Mouse (Mus musculus) liver, embryonic 13.5 days (tissue): ENCODE data around the gene Sema4d. TPM values are rescaled to one million over a fixed set of nuclear protein-coding genes. Genes with fewer than 3 reads are reported as not detected.

Source experiments
- ATAC-seq: fragments of 200-750 bp; cut with Nextera tagmentation; 2 replicates; pipeline ENCODE4 v1.8.0; 2017; ENCODE audit warnings: low read depth, mild to moderate bottlenecking, moderate number of reproducible peaks, moderate library complexity
- DNase-seq: peaks from one replicate; pipeline ENCODE4 v3.0.0; 2022
- H3K27ac ChIP-seq: fragments of 300-500 bp; sonication (generic); 2 replicates; pipeline ENCODE4 v1.5.1; 2015; ENCODE audit warnings: moderate library complexity, mild to moderate bottlenecking, inconsistent platforms
- H3K27me3 ChIP-seq: fragments of 300-500 bp; sonication (generic); 2 replicates; pipeline ENCODE4 v1.6.1; 2015; ENCODE audit warnings: mild to moderate bottlenecking, inconsistent platforms
- H3K36me3 ChIP-seq: fragments of 300-500 bp; sonication (generic); 2 replicates; pipeline ENCODE4 v1.6.1; 2015; ENCODE audit warnings: mild to moderate bottlenecking, inconsistent platforms
- H3K4me1 ChIP-seq: fragments of 300-500 bp; sonication (generic); replicated peaks from 2 replicates; pipeline ENCODE4 v1.6.1; 2015; ENCODE audit warnings: inconsistent platforms
- H3K4me2 ChIP-seq: fragments of 300-500 bp; sonication (generic); 2 replicates; pipeline ENCODE4 v1.6.1; 2015; ENCODE audit warnings: inconsistent platforms, mild to moderate bottlenecking, moderate library complexity
- H3K4me3 ChIP-seq: fragments of 300-500 bp; sonication (generic); replicated peaks from 2 replicates; pipeline ENCODE4 v1.5.1; 2015; ENCODE audit warnings: mild to moderate bottlenecking, inconsistent platforms
- H3K9ac ChIP-seq: fragments of 300-500 bp; sonication (generic); 2 replicates; pipeline ENCODE4 v1.6.1; 2015; ENCODE audit warnings: mild to moderate bottlenecking, inconsistent platforms
- H3K9me3 ChIP-seq: fragments of 300-500 bp; sonication (generic); replicated peaks from 2 replicates; pipeline ENCODE4 v1.6.1; 2016; ENCODE audit warnings: inconsistent platforms
- WGBS: fragments of 180-500 bp; shearing (Covaris S2); methylation state at CpG from one replicate; pipeline ENCODE4 v1.1.7; 2015; ENCODE audit not compliant: insufficient replicate concordance; 5-methylcytosine and 5-hydroxymethylcytosine counted together
- polyA plus RNA-seq: library from polyadenylated mRNA; unstranded; fragments of >200 nt; fragmentation: Nextera tagmentation; extraction: Ambion mirVana; gene quantifications from 2 replicates; pipeline ENCODE4 v1.2.1, GENCODE M21; 2015

Gene Sema4d
- polyA plus RNA-seq, 1 experiment from 2014 or later, result 6.0 TPM

- H3K36me3 ChIP-seq, result no peaks in the 10 kb centered on the region
- no peak overlapping the region for H3K4me2 ChIP-seq
- H3K27ac ChIP-seq, result no peak overlapping the region
- DNase-seq, result no peak
- H3K9me3 ChIP-seq, result no peaks in the 10 kb centered on the region
- ATAC-seq, result no peak
- H3K9ac ChIP-seq, result no peak overlapping the region
- WGBS, result 42% methylated on average over 10 of the region's 10 CpGs
- peaks cover 25% of the 10 kb centered on the region for H3K4me1 ChIP-seq
- H3K4me3 ChIP-seq, result no peak overlapping the region
- H3K27me3 ChIP-seq, result no peaks in the 10 kb centered on the region
Measured at GRCm38 (mm10) chr13:51813621-51814615, 20.4 kb upstream of the Sema4d start.

- H3K27me3 ChIP-seq, result no peaks in the 10 kb centered on the region
- no peak overlapping the region for H3K4me3 ChIP-seq
- 55% methylated on average over 12 of the region's 12 CpGs for WGBS
- H3K4me2 ChIP-seq, result no peak overlapping the region
- no peak overlapping the region for H3K27ac ChIP-seq
- no peak overlapping the region for H3K9ac ChIP-seq
- H3K36me3 ChIP-seq, result no peaks in the 10 kb centered on the region
- no peak for DNase-seq
- H3K4me1 ChIP-seq, result no peaks in the 10 kb centered on the region
- ATAC-seq, result no peak
- no peaks in the 10 kb centered on the region for H3K9me3 ChIP-seq
Measured at GRCm38 (mm10) chr13:51808141-51808540, 14.6 kb upstream of the Sema4d start.

GRCm38 (mm10) chr13:51806220-51806619, 12.7 kb upstream of the Sema4d start:
- Histone ChIP-seq H3K4me2 (no peak overlapping the region), H3K27ac (no peak overlapping the region), H3K4me1 (no peaks in the 10 kb centered on the region), H3K9ac (no peak overlapping the region), H3K27me3 (no peaks in the 10 kb centered on the region), H3K9me3 (no peaks in the 10 kb centered on the region), H3K4me3 (no peak overlapping the region), H3K36me3 (no peaks in the 10 kb centered on the region)
- DNase-seq (no peak), ATAC-seq (no peak)
- 83% methylated on average over 15 of the region's 15 CpGs for WGBS

GRCm38 (mm10) chr13:51805634-51806033, 12.1 kb upstream of the Sema4d start:
- Histone ChIP-seq H3K9me3 (no peaks in the 10 kb centered on the region), H3K4me2 (no peak overlapping the region), H3K4me3 (no peak overlapping the region), H3K27ac (no peak overlapping the region), H3K4me1 (peaks cover 5% of the 10 kb centered on the region), H3K27me3 (no peaks in the 10 kb centered on the region), H3K9ac (no peak overlapping the region), H3K36me3 (no peaks in the 10 kb centered on the region)
- 66% methylated on average over 4 of the region's 4 CpGs for WGBS
- DNase-seq, result no peak
- no peak for ATAC-seq

- no peak for DNase-seq
- 43% methylated on average over 9 of the region's 9 CpGs for WGBS
Measured at GRCm38 (mm10) chr13:51800921-51801320, 7.4 kb upstream of the Sema4d start.

GRCm38 (mm10) chr13:51799735-51800522, 6.4 kb upstream of the Sema4d start:
- 49% methylated on average over 16 of the region's 16 CpGs for WGBS
- ATAC-seq (peak; percentile 64), DNase-seq (no peak)
- peaks cover 18% of the 10 kb centered on the region for H3K4me1 ChIP-seq
- H3K27ac ChIP-seq, result no peak overlapping the region
- no peak overlapping the region for H3K9ac ChIP-seq
- H3K36me3 ChIP-seq, result no peaks in the 10 kb centered on the region
- H3K4me2 ChIP-seq, result no peak overlapping the region
- no peak overlapping the region for H3K4me3 ChIP-seq
- H3K9me3 ChIP-seq, result no peaks in the 10 kb centered on the region
- H3K27me3 ChIP-seq, result no peaks in the 10 kb centered on the region

More at GRCm38 (mm10) chr13:51800921-51801320, 7.4 kb upstream of the Sema4d start:
- H3K9me3 ChIP-seq, result no peaks in the 10 kb centered on the region
- no peaks in the 10 kb centered on the region for H3K27me3 ChIP-seq
- no peak overlapping the region for H3K27ac ChIP-seq
- H3K4me1 ChIP-seq, result peaks cover 18% of the 10 kb centered on the region
- no peaks in the 10 kb centered on the region for H3K36me3 ChIP-seq
- peak; percentile 45 for ATAC-seq
- H3K4me2 ChIP-seq, result no peak overlapping the region
- H3K9ac ChIP-seq, result no peak overlapping the region
- H3K4me3 ChIP-seq, result no peak overlapping the region

- Histone ChIP-seq H3K9ac (no peak overlapping the region), H3K4me3 (no peak overlapping the region), H3K4me1 (peaks cover 25% of the 10 kb centered on the region), H3K9me3 (no peaks in the 10 kb centered on the region), H3K36me3 (no peaks in the 10 kb centered on the region), H3K27ac (no peak overlapping the region), H3K27me3 (no peaks in the 10 kb centered on the region), H3K4me2 (no peak overlapping the region)
- ATAC-seq, result no peak
- DNase-seq, result no peak
- WGBS, result 48% methylated on average over 8 of the region's 8 CpGs
Measured at GRCm38 (mm10) chr13:51797899-51798746, 4.6 kb upstream of the Sema4d start.

GRCm38 (mm10) chr13:51793948-51794347, 401 bp upstream of the Sema4d start:
- Histone ChIP-seq H3K9me3 (no peaks in the 10 kb centered on the region), H3K4me3 (peak overlapping the region; percentile 83; the same call in 1 of the 2 replicates), H3K36me3 (no peaks in the 10 kb centered on the region), H3K27me3 (peaks cover 10% of the 10 kb centered on the region; the same call in 1 of the 2 replicates), H3K27ac (no peak overlapping the region), H3K4me1 (peaks cover 47% of the 10 kb centered on the region), H3K4me2 (peak overlapping the region; percentile 97), H3K9ac (no peak overlapping the region)
- WGBS, result 49% methylated on average over 5 of the region's 7 CpGs
- no peak for ATAC-seq
- no peak for DNase-seq

- Histone ChIP-seq H3K9ac (peak overlapping the region; percentile 84), H3K4me1 (peaks cover 51% of the 10 kb centered on the region), H3K4me2 (peak overlapping the region; percentile 97), H3K4me3 (peak overlapping the region; percentile 83), H3K9me3 (no peaks in the 10 kb centered on the region), H3K27me3 (peaks cover 10% of the 10 kb centered on the region; the same call in 1 of the 2 replicates), H3K36me3 (no peaks in the 10 kb centered on the region), H3K27ac (peak overlapping the region; percentile 13; the same call in 1 of the 2 replicates)
- DNase-seq (peak; percentile 31), ATAC-seq (peak; percentile 61)
- 2% methylated on average over 43 of the region's 43 CpGs for WGBS
Measured at GRCm38 (mm10) chr13:51792729-51793424, 670 bp downstream of the Sema4d start.

- Histone ChIP-seq H3K4me3 (peak overlapping the region; percentile 83), H3K9me3 (no peaks in the 10 kb centered on the region), H3K4me1 (peaks cover 51% of the 10 kb centered on the region), H3K27ac (no peak overlapping the region), H3K9ac (peak overlapping the region; percentile 84), H3K27me3 (peaks cover 10% of the 10 kb centered on the region; the same call in 1 of the 2 replicates), H3K4me2 (peak overlapping the region; percentile 97), H3K36me3 (no peaks in the 10 kb centered on the region)
- DNase-seq (no peak), ATAC-seq (no peak)
- WGBS, result 30% methylated on average over 11 of the region's 11 CpGs
Measured at GRCm38 (mm10) chr13:51792135-51792573, 1.4 kb downstream of the Sema4d start.
